Mouse (Mus musculus): Measurements from ENCODE around the gene Prkcb.

- no peak for TF ChIP-seq POLR2A (IDR thresholded peaks at IDR 0.05; ENCODE audit: insufficient read depth, low read depth, low read length)
- no peak for TF ChIP-seq CTCF (IDR thresholded peaks at IDR 0.05)
- no peak for TF ChIP-seq EP300 (IDR thresholded peaks at IDR 0.05; ENCODE audit: insufficient read depth, low read depth, low read length)
Observed at GRCm38 (mm10) chr7:122672981-122673380, 384.4 kb downstream of the Prkcb start.

Data from heart, adult 2 months (tissue).